Mouse (Mus musculus): ENCODE data around the gene Olfr733. TPM values are rescaled to one million over a fixed set of nuclear protein-coding genes. Genes with fewer than 3 reads are reported as not detected.

Olfr733 gene
- total RNA-seq (2012; rRNA removed) (not detected in 2 replicates), polyA plus RNA-seq (2012; ENCODE audit: insufficient read depth in 1 of 2, insufficient read length in 2 of 2, low read depth in 1 of 2, low replicate concordance in 2 of 2, missing spikeins in 1 of 2) (not detected)

GRCm38 (mm10) chr14:50301422-50301821 is at the start of gene Olfr733:
Gene Olfr733 (minus strand): TSS chr14:50301522.
- Histone ChIP-seq H3K9ac (ENCODE audit: control insufficient read depth, low read depth, low read length, poor library complexity, severe bottlenecking) (no peak within 1 kb of the TSS), H3K27ac (ENCODE audit: control insufficient read depth, low read depth, low read length) (no peak within 1 kb of the TSS), H3K36me3 (ENCODE audit: control insufficient read depth in 1 of 2, insufficient read depth in 2 of 2, low read length in 2 of 2) (no peaks in the 10 kb centered on the region), H3K4me1 (ENCODE audit: control insufficient read depth in 1 of 2, insufficient read depth in 2 of 2, low read length in 2 of 2) (no peaks in the 10 kb centered on the region), H3K27me3 (ENCODE audit: control insufficient read depth in 1 of 2, insufficient read depth in 2 of 2, low read length in 2 of 2) (no peaks in the 10 kb centered on the region), H3K9me3 (replicated peaks; ENCODE audit: insufficient read depth, low read length) (no peaks in the 10 kb centered on the region), H3K4me3 (ENCODE audit: control insufficient read depth in 1 of 2, insufficient read depth in 1 of 2, low read depth in 2 of 2, low read length in 2 of 2) (no peak within 1 kb of the TSS), H3K79me2 (ENCODE audit: control insufficient read depth, insufficient read depth, low read length, poor library complexity) (no peaks in the 10 kb centered on the region)
- DNase-seq (ENCODE audit: low read depth, low spot score): no peak
- TF ChIP-seq ETS1 (IDR thresholded peaks at IDR 0.05; ENCODE audit: low read depth, low read length) (no peak), EP300 (IDR thresholded peaks at IDR 0.05; ENCODE audit: low read depth in 1 of 2, low read length in 2 of 2) (no peak)

GRCm38 (mm10) chr14:50348796-50349195 is 47.5 kb upstream of the Olfr733 start, which contains the start of gene Olfr735:
Gene Olfr735 (minus strand): TSS chr14:50348872.
- no peaks in the 10 kb centered on the region for H3K79me2 ChIP-seq (ENCODE audit: control insufficient read depth, insufficient read depth, low read length, poor library complexity)
- no peaks in the 10 kb centered on the region for H3K9me3 ChIP-seq (replicated peaks; ENCODE audit: insufficient read depth, low read length)
- H3K27me3 ChIP-seq (ENCODE audit: control insufficient read depth in 1 of 2, insufficient read depth in 2 of 2, low read length in 2 of 2): no peaks in the 10 kb centered on the region
- no peak for TF ChIP-seq TBP (IDR thresholded peaks at IDR 0.05; ENCODE audit: low read depth, low read length)
- no peak for TF ChIP-seq MAX (IDR thresholded peaks at IDR 0.05; ENCODE audit: low read length)
- TF ChIP-seq TCF12 (IDR thresholded peaks at IDR 0.05; ENCODE audit: low read depth, low read length): no peak
- TF ChIP-seq MYB (IDR thresholded peaks at IDR 0.05; ENCODE audit: low read depth, low read length): no peak
- no peak for TF ChIP-seq MAFK (IDR thresholded peaks at IDR 0.05; ENCODE audit: borderline replicate concordance, low read depth, low read length)
- TF ChIP-seq ZMIZ1 (IDR thresholded peaks at IDR 0.05; ENCODE audit: low read depth, low read length): no peak
- TF ChIP-seq USF1 (IDR thresholded peaks at IDR 0.05; ENCODE audit: low read depth, low read length): no peak
- TF ChIP-seq POLR2AphosphoS5 (IDR thresholded peaks at IDR 0.05; ENCODE audit: borderline replicate concordance, low read depth, low read length): no peak
- no peak for TF ChIP-seq EP300 (IDR thresholded peaks at IDR 0.05; ENCODE audit: low read depth in 1 of 2, low read length in 2 of 2)
- no peak for TF ChIP-seq ZNF384 (IDR thresholded peaks at IDR 0.05; ENCODE audit: low read depth, low read length)
- no peak for TF ChIP-seq JUND (IDR thresholded peaks at IDR 0.05; ENCODE audit: low read depth, low read length)
- no peak for TF ChIP-seq POLR2AphosphoS2 (IDR thresholded peaks at IDR 0.05; ENCODE audit: low read length)
- TF ChIP-seq NELFE (IDR thresholded peaks at IDR 0.05; ENCODE audit: low read depth, low read length): no peak
- TF ChIP-seq MXI1 (IDR thresholded peaks at IDR 0.05; ENCODE audit: low read depth, low read length): no peak
- TF ChIP-seq HCFC1 (IDR thresholded peaks at IDR 0.05; ENCODE audit: low read depth, low read length): no peak
- no peak for TF ChIP-seq CHD1 (IDR thresholded peaks at IDR 0.05; ENCODE audit: low read depth, low read length)
- no peaks in the 10 kb centered on the region for H3K4me1 ChIP-seq (ENCODE audit: control insufficient read depth in 1 of 2, insufficient read depth in 2 of 2, low read length in 2 of 2)
- H3K27ac ChIP-seq (ENCODE audit: control insufficient read depth, low read depth, low read length): no peak within 1 kb of the TSS
- no peak for DNase-seq (ENCODE audit: low read depth, low spot score)
- H3K4me3 ChIP-seq (ENCODE audit: control insufficient read depth in 1 of 2, insufficient read depth in 1 of 2, low read depth in 2 of 2, low read length in 2 of 2): no peak within 1 kb of the TSS
- no peak within 1 kb of the TSS for H3K9ac ChIP-seq (ENCODE audit: control insufficient read depth, low read depth, low read length, poor library complexity, severe bottlenecking)
- H3K36me3 ChIP-seq (ENCODE audit: control insufficient read depth in 1 of 2, insufficient read depth in 2 of 2, low read length in 2 of 2): no peaks in the 10 kb centered on the region
